Mouse (Mus musculus) heart, postnatal 0 days (tissue): ENCODE results near the gene Socs5.

ENCODE experiments used
- CTCF ChIP-seq: IDR thresholded peaks from 2 replicates; pipeline ENCODE4 v1.5.1; 2016; ENCODE audit warnings: antibody characterized with exemption, control low read depth, low read depth
- EP300 ChIP-seq: IDR thresholded peaks from 2 replicates; pipeline ENCODE4 v1.6.1; 2016; ENCODE audit warnings: antibody characterized with exemption, low read depth

GRCm38 (mm10) chr17:87100947-87101346, 6.5 kb upstream of the Socs5 start:
- TF ChIP-seq EP300 = no peak
- TF ChIP-seq CTCF = no peak
